Mouse (Mus musculus): Measurements from ENCODE around the gene Etfdh.

The Etfdh gene

GRCm38 (mm10) chr3:79629416-79629730 is at the start of gene Etfdh:
Gene Etfdh (minus strand): TSS chr3:79629500.
- DNase-seq (ENCODE audit: inconsistent age in 2 of 2, low spot score in 1 of 2): peak; percentile 78 to 87

GRCm38 (mm10) chr3:79676411-79676810 is 47.1 kb upstream of the Etfdh start:
- no peak for DNase-seq (ENCODE audit: inconsistent age in 2 of 2, low spot score in 1 of 2)

GRCm38 (mm10) chr3:79674641-79675040 is 45.3 kb upstream of the Etfdh start:
- no peak for DNase-seq (ENCODE audit: inconsistent age in 2 of 2, low spot score in 1 of 2)

- DNase-seq (ENCODE audit: inconsistent age in 2 of 2, low spot score in 1 of 2): peak; percentile 24 to 85
These were observed 43.8 kb upstream of the Etfdh start for GRCm38 (mm10) chr3:79673082-79673481.

GRCm38 (mm10) chr3:79672188-79672587 is 42.9 kb upstream of the Etfdh start:
- no peak for DNase-seq (ENCODE audit: inconsistent age in 2 of 2, low spot score in 1 of 2)

- no peak for DNase-seq (ENCODE audit: inconsistent age in 2 of 2, low spot score in 1 of 2)
These were observed 41.3 kb upstream of the Etfdh start for GRCm38 (mm10) chr3:79670556-79670955.

- DNase-seq (ENCODE audit: inconsistent age in 2 of 2, low spot score in 1 of 2): peak; percentile 13 to 82
These were observed 35.6 kb upstream of the Etfdh start for GRCm38 (mm10) chr3:79664787-79665408.

- no peak for DNase-seq (ENCODE audit: inconsistent age in 2 of 2, low spot score in 1 of 2)
These were observed 27.4 kb upstream of the Etfdh start for GRCm38 (mm10) chr3:79656682-79657081.

- DNase-seq (ENCODE audit: inconsistent age in 2 of 2, low spot score in 1 of 2): no peak
These were observed 22.8 kb upstream of the Etfdh start for GRCm38 (mm10) chr3:79652129-79652528.

GRCm38 (mm10) chr3:79628561-79629415 is 512 bp downstream of the Etfdh start, which contains the start of gene 4930579G24Rik:
Gene 4930579G24Rik (plus strand): TSS chr3:79629079.
- DNase-seq (ENCODE audit: inconsistent age in 2 of 2, low spot score in 1 of 2): peak; percentile 98

- DNase-seq (ENCODE audit: inconsistent age in 2 of 2, low spot score in 1 of 2): no peak
These were observed 1.1 kb downstream of the Etfdh start for GRCm38 (mm10) chr3:79628182-79628560.

- no peak for DNase-seq (ENCODE audit: inconsistent age in 2 of 2, low spot score in 1 of 2)
These were observed 1.7 kb downstream of the Etfdh start for GRCm38 (mm10) chr3:79627484-79628181.

GRCm38 (mm10) chr3:79609886-79610285 is 19.4 kb downstream of the Etfdh start:
- no peak for DNase-seq (ENCODE audit: inconsistent age in 2 of 2, low spot score in 1 of 2)

GRCm38 (mm10) chr3:79595468-79595867 is 33.8 kb downstream of the Etfdh start:
- no peak for DNase-seq (ENCODE audit: inconsistent age in 2 of 2, low spot score in 1 of 2)

GRCm38 (mm10) chr3:79591793-79592471 is 37.4 kb downstream of the Etfdh start:
- DNase-seq (ENCODE audit: inconsistent age in 2 of 2, low spot score in 1 of 2): no peak

- peak; percentile 84 to 93 for DNase-seq (ENCODE audit: inconsistent age in 2 of 2, low spot score in 1 of 2)
These were observed 38.2 kb downstream of the Etfdh start, which contains the start of gene Ppid for GRCm38 (mm10) chr3:79590863-79591792. Gene Ppid (plus strand): TSS chr3:79591342.

- no peak for DNase-seq (ENCODE audit: inconsistent age in 2 of 2, low spot score in 1 of 2)
These were observed 39.6 kb downstream of the Etfdh start for GRCm38 (mm10) chr3:79589671-79590070.

GRCm38 (mm10) chr3:79586804-79587203 is 42.5 kb downstream of the Etfdh start:
- DNase-seq (ENCODE audit: inconsistent age in 2 of 2, low spot score in 1 of 2): peak; percentile 85 to 96

- no peak for DNase-seq (ENCODE audit: inconsistent age in 2 of 2, low spot score in 1 of 2)
These were observed 49.3 kb downstream of the Etfdh start for GRCm38 (mm10) chr3:79579891-79580575.

GRCm38 (mm10) chr3:79578164-79578563 is 51.1 kb downstream of the Etfdh start:
- no peak for DNase-seq (ENCODE audit: inconsistent age in 2 of 2, low spot score in 1 of 2)

Data from adrenal gland, adult (tissue).